Mouse (Mus musculus) forebrain, postnatal 0 days (tissue): ENCODE measurements at regions not wholly inside any gene's neighbourhood (a gene's known extent, or its start where the extent isn't known, plus 50 kb on each side); places are given as distances from the start of the nearest gene placed in this dataset.

ENCODE experiments used
- ATAC-seq: fragments of 200-750 bp; cut with Nextera tagmentation; 2 replicates; pipeline ENCODE4 v1.8.0; 2017; ENCODE audit warnings: mild to moderate bottlenecking, moderate library complexity
- DNase-seq: peaks from one replicate; pipeline ENCODE4 v3.0.0-alpha.2; 2015
- H3K27ac ChIP-seq: fragments of 300-500 bp; sonication (generic); 2 replicates; pipeline ENCODE4 v1.5.1; 2014; ENCODE audit warnings: low read depth, mild to moderate bottlenecking, antibody characterized with exemption, low read length, moderate library complexity, mixed read lengths
- H3K27me3 ChIP-seq: fragments of 300-500 bp; sonication (generic); 2 replicates; pipeline ENCODE4 v1.6.1; 2014; ENCODE audit warnings: mild to moderate bottlenecking, low read length, mixed read lengths; ENCODE audit not compliant: insufficient read depth
- H3K36me3 ChIP-seq: fragments of 300-500 bp; sonication (generic); 2 replicates; pipeline ENCODE4 v1.6.1; 2014; ENCODE audit warnings: mild to moderate bottlenecking, moderate library complexity; ENCODE audit not compliant: insufficient read depth
- H3K4me1 ChIP-seq: fragments of 300-500 bp; sonication (generic); 2 replicates; pipeline ENCODE4 v1.6.1; 2014; ENCODE audit warnings: antibody characterized with exemption; ENCODE audit not compliant: insufficient read depth
- H3K4me2 ChIP-seq: fragments of 300-500 bp; sonication (generic); 2 replicates; pipeline ENCODE4 v1.6.1; 2014; ENCODE audit warnings: low read depth, mild to moderate bottlenecking, moderate library complexity
- H3K4me3 ChIP-seq: fragments of 300-500 bp; sonication (generic); 2 replicates; pipeline ENCODE4 v1.5.1; 2014; ENCODE audit warnings: low read depth, low read length, mixed read lengths
- H3K9ac ChIP-seq: fragments of 300-500 bp; sonication (generic); 2 replicates; pipeline ENCODE4 v1.6.1; 2014; ENCODE audit warnings: mild to moderate bottlenecking
- H3K9me3 ChIP-seq: fragments of 300-500 bp; sonication (generic); 2 replicates; pipeline ENCODE4 v1.6.1; 2016; ENCODE audit warnings: low read length
- CTCF ChIP-seq: sonication (generic); IDR thresholded peaks from 2 replicates; pipeline ENCODE4 v1.5.1; 2016; ENCODE audit warnings: antibody characterized with exemption, control low read depth, low read depth
- WGBS: fragments of 180-500 bp; shearing (Covaris S2); extraction: QIAGEN DNeasy Blood & Tissue Kit; methylation state at CpG from one replicate; pipeline ENCODE4 v1.1.7; 2014; 5-methylcytosine and 5-hydroxymethylcytosine counted together

DNA sequence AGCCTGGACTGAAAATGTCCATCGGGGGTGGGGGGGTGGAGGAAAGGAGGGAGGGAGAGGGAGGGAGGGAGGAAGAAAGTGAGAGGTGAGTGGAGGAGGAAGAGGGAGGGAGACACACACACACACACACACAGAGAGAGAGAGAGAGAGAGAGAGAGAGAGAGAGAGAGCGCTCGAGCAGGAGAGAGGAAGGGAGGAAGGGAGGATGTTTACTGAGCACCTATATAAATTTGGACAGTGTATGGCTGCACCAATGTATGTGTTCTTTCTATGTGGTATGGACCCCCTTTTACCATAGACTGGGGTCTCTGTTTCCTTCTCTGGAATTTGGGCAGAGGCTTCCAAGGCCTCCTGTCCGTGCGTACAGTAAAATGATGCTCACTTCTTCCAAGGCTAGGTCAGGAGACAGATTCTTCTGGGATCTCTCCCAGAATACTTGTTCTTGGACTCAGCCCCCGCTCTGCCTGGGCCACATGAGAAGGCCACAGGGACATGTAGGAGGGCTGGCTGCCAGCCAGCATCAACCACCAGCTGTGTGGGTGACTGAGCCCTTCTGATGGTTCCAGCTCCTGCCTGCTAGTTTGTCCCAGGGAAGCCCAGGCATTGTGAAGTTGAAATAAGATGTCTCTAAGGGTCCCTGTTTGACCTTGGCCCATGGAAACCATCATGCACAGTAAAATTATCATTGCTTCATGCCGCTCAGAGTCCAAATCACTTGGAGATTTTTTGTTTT, 120.2 kb upstream of the Usp9x start:
- no peak for ATAC-seq
- Histone ChIP-seq H3K36me3 (no peaks in the 10 kb centered on the region), H3K4me1 (no peaks in the 10 kb centered on the region), H3K9me3 (no peaks in the 10 kb centered on the region), H3K27me3 (no peaks in the 10 kb centered on the region), H3K4me2 (no peak overlapping the region), H3K9ac (no peak overlapping the region), H3K27ac (no peak overlapping the region), H3K4me3 (no peak overlapping the region)
- no peak for DNase-seq
- WGBS: 72% methylated on average over 7 of the region's 7 CpGs
- TF ChIP-seq CTCF: no peak

- no peak overlapping the region for H3K4me2 ChIP-seq
- no peak for TF ChIP-seq CTCF
- H3K4me3 ChIP-seq: no peak overlapping the region
- DNase-seq: no peak
- no peaks in the 10 kb centered on the region; the same call in 1 of the 2 replicates for H3K27me3 ChIP-seq
- H3K4me1 ChIP-seq: no peaks in the 10 kb centered on the region
- H3K27ac ChIP-seq: no peak overlapping the region
- 87% methylated on average over 5 of the region's 5 CpGs for WGBS
- H3K36me3 ChIP-seq: no peaks in the 10 kb centered on the region
- H3K9ac ChIP-seq: no peak overlapping the region
- no peaks in the 10 kb centered on the region for H3K9me3 ChIP-seq
- no peak for ATAC-seq
These were observed 128.8 kb upstream of the Usp9x start for GRCm38 (mm10) chrX:12942451-12942850.

GRCm38 (mm10) chrX:12936406-12937172, 134.7 kb upstream of the Usp9x start:
- 25% methylated on average over 43 of the region's 43 CpGs for WGBS
- H3K27ac ChIP-seq: 0 out of 2 replicates have a peak overlapping the region, but pooled peaks have one; percentile 35

GRCm38 (mm10) chrX:12933294-12933807, 137.9 kb upstream of the Usp9x start:
- Histone ChIP-seq H3K4me3 (no peak overlapping the region), H3K4me1 (no peaks in the 10 kb centered on the region), H3K4me2 (no peak overlapping the region), H3K36me3 (no peaks in the 10 kb centered on the region), H3K9ac (no peak overlapping the region), H3K27ac (no peak overlapping the region), H3K27me3 (no peaks in the 10 kb centered on the region; the same call in 1 of the 2 replicates), H3K9me3 (no peaks in the 10 kb centered on the region)
- no peak for TF ChIP-seq CTCF
- no peak for ATAC-seq
- DNase-seq: no peak
- 90% methylated on average over 4 of the region's 4 CpGs for WGBS

More at GRCm38 (mm10) chrX:12936406-12937172, 134.7 kb upstream of the Usp9x start:
- peak overlapping the region; percentile 54 for H3K4me2 ChIP-seq
- H3K4me3 ChIP-seq: peak overlapping the region; percentile 35
- no peaks in the 10 kb centered on the region for H3K9me3 ChIP-seq
- ATAC-seq (peak; percentile 84), DNase-seq (peak; percentile 45)
- H3K36me3 ChIP-seq: no peaks in the 10 kb centered on the region
- H3K9ac ChIP-seq: peak overlapping the region; percentile 55
- no peaks in the 10 kb centered on the region; the same call in 1 of the 2 replicates for H3K27me3 ChIP-seq
- TF ChIP-seq CTCF: no peak
- no peaks in the 10 kb centered on the region for H3K4me1 ChIP-seq

DNA sequence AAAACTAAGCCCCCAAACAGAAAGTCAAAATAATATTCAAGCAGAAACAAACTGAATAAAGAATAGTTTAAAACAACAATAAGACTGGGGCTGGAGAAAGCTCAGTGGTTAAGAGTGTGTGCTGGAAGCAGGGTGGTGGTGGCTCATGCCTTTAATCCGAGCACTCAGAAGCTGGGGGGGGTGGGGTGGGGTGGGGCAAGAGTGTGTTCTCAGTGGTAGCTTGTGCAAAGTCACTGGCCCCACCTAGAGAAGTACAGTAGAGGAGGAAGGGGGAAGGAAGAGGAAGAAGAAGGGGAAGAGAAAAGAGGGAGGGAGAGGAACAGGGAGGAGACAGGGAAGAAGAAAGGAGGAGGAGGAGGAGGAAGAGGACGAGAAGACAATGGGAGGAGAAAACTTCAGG, 141.1 kb upstream of the Usp9x start:
- no peaks in the 10 kb centered on the region for H3K36me3 ChIP-seq
- TF ChIP-seq CTCF: no peak
- ATAC-seq: no peak
- no peaks in the 10 kb centered on the region for H3K27me3 ChIP-seq
- no peak overlapping the region for H3K4me3 ChIP-seq
- WGBS: 68% methylated on average over 2 of the region's 2 CpGs
- H3K4me2 ChIP-seq: no peak overlapping the region
- H3K4me1 ChIP-seq: no peaks in the 10 kb centered on the region
- DNase-seq: no peak
- H3K27ac ChIP-seq: no peak overlapping the region
- no peaks in the 10 kb centered on the region for H3K9me3 ChIP-seq
- no peak overlapping the region for H3K9ac ChIP-seq

GRCm38 (mm10) chrX:12927797-12928589, 143.3 kb upstream of the Usp9x start:
- DNase-seq (no peak), ATAC-seq (no peak)
- Histone ChIP-seq H3K36me3 (no peaks in the 10 kb centered on the region), H3K4me1 (no peaks in the 10 kb centered on the region), H3K4me3 (no peak overlapping the region), H3K27ac (no peak overlapping the region), H3K4me2 (no peak overlapping the region), H3K9ac (no peak overlapping the region), H3K27me3 (no peaks in the 10 kb centered on the region), H3K9me3 (no peaks in the 10 kb centered on the region)
- 70% methylated on average over 11 of the region's 11 CpGs for WGBS
- TF ChIP-seq CTCF: no peak
